Mouse (Mus musculus): Measurements from ENCODE around the gene Cenpm. TPM values are rescaled to one million over a fixed set of nuclear protein-coding genes. Genes with fewer than 3 reads are reported as not detected.

The Cenpm gene
- polyA plus RNA-seq, 1 experiment = 3.4 TPM

DNA sequence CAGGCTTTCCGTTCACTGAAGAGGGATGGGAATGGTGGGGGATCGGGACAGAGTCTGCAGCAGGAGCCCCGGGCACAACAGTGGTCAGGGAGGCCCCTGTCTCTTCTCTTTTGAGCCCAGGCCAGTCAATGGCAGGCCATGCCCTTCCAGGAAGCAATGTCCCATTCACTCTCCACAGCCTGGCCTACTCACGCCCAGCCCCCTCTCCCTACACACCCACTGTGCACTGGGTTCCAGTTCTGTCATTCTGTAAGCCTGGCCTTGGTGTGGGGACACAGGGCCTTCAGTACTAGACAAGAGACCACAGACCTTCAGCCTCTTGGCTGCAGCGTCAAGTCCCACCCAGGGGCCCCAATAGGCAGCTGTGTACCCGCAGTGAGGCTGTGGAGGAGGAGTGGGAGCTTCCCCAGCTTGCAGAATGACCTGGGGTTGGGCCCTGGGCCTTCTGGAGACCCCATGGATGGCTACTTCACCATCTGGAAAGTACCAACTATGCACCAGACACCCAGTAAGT is 14.4 kb downstream of the Cenpm start:
- Histone ChIP-seq H3K4me1 (ENCODE audit: control insufficient read depth, insufficient read depth, low read length) (no peaks in the 10 kb centered on the region), H3K4me3 (replicated peaks; ENCODE audit: extremely low read depth, low read depth, low read length) (no peak overlapping the region)
- no peak for DNase-seq
- TF ChIP-seq POLR2A (IDR thresholded peaks at IDR 0.05; ENCODE audit: borderline replicate concordance, extremely low read depth, low read depth, low read length) (no peak), CTCF (IDR thresholded peaks at IDR 0.05; ENCODE audit: insufficient read depth, low read length) (no peak)
- WGBS = 80% methylated on average over 6 of the region's 6 CpGs

DNA sequence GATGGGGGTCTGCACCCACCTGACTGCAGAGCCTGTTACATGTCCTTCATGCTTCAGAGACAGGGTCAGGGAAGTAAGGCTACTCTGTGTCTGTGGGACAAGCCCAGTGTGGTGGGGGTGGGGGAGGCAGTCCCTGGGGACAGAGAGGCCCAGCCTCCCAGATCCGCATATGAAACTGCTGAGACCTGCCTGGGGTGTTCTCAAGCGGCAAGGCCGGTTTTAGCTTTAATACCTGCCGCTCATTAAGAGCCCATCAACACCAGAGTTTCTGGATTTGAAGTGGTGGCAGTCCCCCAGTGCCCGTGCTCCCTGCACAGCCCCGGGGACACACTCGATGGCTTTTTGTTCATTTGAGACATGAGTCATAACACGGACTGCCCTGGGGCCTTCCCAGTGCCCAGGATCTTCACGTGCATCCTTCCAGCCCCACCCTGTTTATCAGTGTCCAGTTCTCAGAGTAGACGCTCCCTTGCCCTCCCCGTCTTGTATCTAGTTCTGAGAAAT is 15.0 kb downstream of the Cenpm start:
- no peak for TF ChIP-seq CTCF (IDR thresholded peaks at IDR 0.05; ENCODE audit: insufficient read depth, low read length)
- no peak for TF ChIP-seq POLR2A (IDR thresholded peaks at IDR 0.05; ENCODE audit: borderline replicate concordance, extremely low read depth, low read depth, low read length)
- no peak for DNase-seq
- WGBS = 45% methylated on average over 11 of the region's 11 CpGs
- Histone ChIP-seq H3K4me1 (ENCODE audit: control insufficient read depth, insufficient read depth, low read length) (no peaks in the 10 kb centered on the region), H3K4me3 (replicated peaks; ENCODE audit: extremely low read depth, low read depth, low read length) (no peak overlapping the region)

DNA sequence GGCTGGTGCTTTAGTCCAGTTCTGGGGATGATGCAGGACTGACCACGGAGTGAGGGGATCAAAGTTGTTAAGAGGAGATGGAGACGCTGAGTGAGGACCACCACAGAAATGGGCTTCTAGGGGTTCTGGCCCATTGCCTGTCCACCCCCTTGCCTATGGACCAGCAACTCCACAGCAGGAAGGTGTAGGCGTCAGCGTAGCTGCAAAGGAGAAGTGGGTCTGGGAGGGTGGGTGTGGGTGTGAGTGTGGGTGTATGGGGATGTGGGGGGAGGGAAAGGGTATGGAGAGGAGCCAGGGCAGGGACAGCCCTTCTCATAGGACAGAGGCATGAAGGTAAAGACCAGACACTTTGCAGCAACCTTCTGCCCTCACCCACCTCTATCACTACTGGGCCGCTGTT is 18.8 kb downstream of the Cenpm start:
- 81% methylated on average over 5 of the region's 5 CpGs for WGBS
- DNase-seq = no peak
- no peaks in the 10 kb centered on the region for H3K4me1 ChIP-seq (ENCODE audit: control insufficient read depth, insufficient read depth, low read length)
- no peak overlapping the region for H3K4me3 ChIP-seq (replicated peaks; ENCODE audit: extremely low read depth, low read depth, low read length)
- no peak for TF ChIP-seq POLR2A (IDR thresholded peaks at IDR 0.05; ENCODE audit: borderline replicate concordance, extremely low read depth, low read depth, low read length)
- TF ChIP-seq CTCF (IDR thresholded peaks at IDR 0.05; ENCODE audit: insufficient read depth, low read length) = no peak

DNA sequence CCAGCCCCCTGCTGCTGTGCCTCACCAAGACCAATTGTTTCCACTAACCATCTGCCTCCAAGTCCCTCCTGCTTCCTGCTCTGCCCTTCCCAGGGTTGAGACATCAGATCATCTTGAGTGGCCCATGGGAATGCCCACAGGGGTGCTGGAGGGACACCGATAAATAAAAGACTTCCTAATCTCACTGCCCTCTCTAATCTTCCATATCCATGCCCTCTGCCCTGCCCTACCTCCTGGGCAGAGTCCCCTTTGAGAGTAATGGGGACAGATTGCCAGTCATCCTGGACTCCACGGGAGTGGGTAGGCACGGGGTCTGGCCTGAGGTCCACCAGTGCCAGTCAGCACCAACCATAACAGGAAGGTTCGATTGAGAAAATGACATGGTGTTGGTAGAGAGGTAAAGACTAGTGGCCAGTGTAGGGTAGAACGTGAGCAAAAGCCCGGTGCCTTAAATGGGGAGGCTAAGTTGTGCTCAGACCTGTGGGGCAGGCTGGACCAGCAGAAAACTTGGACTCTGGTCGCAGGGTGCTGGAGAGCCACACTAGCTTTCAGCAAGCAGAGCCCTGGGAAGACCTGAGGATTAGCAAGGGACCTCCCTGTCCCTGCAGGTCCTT is 19.8 kb downstream of the Cenpm start:
- no peak for DNase-seq
- TF ChIP-seq POLR2A (IDR thresholded peaks at IDR 0.05; ENCODE audit: borderline replicate concordance, extremely low read depth, low read depth, low read length) (no peak), CTCF (IDR thresholded peaks at IDR 0.05; ENCODE audit: insufficient read depth, low read length) (no peak)
- Histone ChIP-seq H3K4me3 (replicated peaks; ENCODE audit: extremely low read depth, low read depth, low read length) (no peak overlapping the region), H3K4me1 (ENCODE audit: control insufficient read depth, insufficient read depth, low read length) (no peaks in the 10 kb centered on the region)
- 32% methylated on average over 7 of the region's 7 CpGs for WGBS

DNA sequence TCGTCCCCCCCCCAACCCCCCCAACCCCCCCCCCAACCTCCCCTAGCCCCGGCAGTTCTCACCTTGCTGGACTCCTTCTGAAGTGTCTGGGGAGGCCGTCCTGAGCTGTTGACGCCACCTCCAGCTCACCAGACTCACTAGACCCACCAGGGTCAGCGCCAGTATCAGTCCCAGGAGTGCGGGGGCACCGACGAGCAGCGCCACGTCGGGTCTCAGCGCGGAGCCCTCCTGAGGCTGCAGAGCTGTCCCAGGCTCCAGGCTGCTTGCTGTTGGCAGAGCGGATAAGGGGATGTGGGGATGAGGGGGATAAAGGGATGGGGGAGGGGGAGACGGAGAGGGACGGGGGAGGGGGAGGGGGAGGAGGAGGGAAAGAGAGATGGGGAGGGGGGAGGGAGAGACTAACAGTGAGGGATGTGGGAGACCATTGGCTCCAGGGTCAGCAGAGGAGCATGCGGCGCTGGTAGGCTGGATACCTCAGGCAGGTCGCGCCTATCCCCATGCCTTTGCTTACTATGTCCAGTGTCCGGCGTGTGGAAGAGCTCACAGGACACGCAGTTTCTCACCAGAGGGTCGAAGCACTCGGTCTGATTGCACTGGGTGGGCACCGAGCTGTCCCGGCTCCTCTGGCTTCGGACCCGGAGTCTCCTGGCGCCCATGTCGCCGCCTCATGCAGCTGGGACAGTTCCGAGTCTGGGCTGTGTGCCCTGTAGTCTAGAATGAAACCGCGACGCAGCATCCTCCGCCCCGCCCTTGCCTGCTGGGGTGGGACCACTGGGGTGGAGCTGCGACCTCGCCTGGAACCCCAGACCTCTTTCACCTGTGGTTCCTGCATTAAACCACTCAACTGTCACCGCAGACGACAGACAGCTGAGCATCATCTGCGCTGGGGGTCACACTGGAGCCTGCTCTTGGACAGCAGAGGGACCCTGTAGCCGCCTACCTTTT is 20.6 kb downstream of the Cenpm start, which contains the start of gene Tnfrsf13c:
Gene Tnfrsf13c (minus strand): TSS at position 713 of the 945 bp plus-strand sequence.
- TF ChIP-seq CTCF (IDR thresholded peaks at IDR 0.05; ENCODE audit: insufficient read depth, low read length) = no peak
- Histone ChIP-seq H3K4me3 (replicated peaks; ENCODE audit: extremely low read depth, low read depth, low read length) (peak within 1 kb of the TSS; percentile 51), H3K4me1 (ENCODE audit: control insufficient read depth, insufficient read depth, low read length) (no peaks in the 10 kb centered on the region)
- WGBS = 1% methylated on average over 42 of the region's 44 CpGs
- DNase-seq = no peak

DNA sequence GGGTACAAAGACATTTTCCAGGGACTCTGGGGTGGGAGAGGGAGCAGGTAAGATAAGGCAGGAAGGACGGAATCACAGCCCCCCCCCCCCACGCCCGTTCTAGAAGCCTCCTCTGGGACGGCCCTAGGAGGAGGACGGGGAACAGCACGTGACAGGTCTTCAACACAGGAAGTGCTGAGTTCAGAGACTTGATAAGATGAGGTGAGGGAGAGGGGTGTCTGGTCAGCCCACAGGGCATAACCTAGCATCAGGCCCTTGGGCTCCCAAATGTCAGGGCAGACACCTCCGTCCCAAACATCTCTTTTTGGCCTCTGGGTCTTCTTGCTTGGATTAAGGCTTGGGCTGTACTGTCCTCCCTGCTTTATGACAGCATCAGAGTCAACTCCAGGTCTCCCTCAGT is 21.3 kb downstream of the Cenpm start:
- H3K4me1 ChIP-seq (ENCODE audit: control insufficient read depth, insufficient read depth, low read length) = no peaks in the 10 kb centered on the region
- WGBS = 15% methylated on average over 7 of the region's 7 CpGs
- TF ChIP-seq POLR2A (IDR thresholded peaks at IDR 0.05; ENCODE audit: borderline replicate concordance, extremely low read depth, low read depth, low read length) (no peak), CTCF (IDR thresholded peaks at IDR 0.05; ENCODE audit: insufficient read depth, low read length) (no peak)
- DNase-seq = no peak
- no peak overlapping the region for H3K4me3 ChIP-seq (replicated peaks; ENCODE audit: extremely low read depth, low read depth, low read length)

DNA sequence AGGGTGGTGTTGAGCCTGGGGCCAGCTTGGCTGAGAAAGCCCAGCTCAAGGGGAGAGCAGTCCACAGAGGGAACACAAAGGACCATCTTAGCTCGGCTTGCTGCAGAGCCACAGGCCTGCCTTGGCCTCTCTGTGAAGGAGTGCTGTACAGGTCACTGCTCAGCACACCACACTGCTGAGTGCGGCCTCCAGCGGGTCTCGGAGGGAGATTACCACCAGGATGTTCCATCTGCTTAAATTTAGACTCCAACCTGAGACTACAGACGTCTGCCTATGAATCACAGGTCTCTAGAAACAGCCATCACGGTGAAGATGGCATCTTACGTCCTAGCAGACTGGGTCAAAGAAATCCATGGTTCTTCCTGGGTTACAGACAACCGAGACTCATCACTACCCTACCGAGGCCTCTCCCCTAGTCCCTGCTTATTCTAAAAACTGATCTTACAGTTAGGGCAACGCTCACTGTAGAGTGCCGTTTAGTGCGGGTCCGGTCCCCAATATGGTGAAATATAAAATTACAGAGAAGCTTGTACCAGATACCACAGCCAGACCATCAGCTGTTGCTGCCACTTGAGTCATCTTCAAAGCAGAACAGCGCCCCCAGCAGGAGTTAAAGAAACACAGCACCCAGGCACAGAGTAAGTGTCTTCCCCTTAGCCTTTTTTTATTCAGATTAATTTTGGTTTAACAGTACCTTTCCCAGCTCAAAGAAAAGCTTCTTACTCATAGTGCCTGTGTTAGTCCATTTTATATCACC is 23.3 kb downstream of the Cenpm start:
- TF ChIP-seq POLR2A (IDR thresholded peaks at IDR 0.05; ENCODE audit: borderline replicate concordance, extremely low read depth, low read depth, low read length) (no peak), CTCF (IDR thresholded peaks at IDR 0.05; ENCODE audit: insufficient read depth, low read length) (no peak)
- no peak overlapping the region for H3K4me3 ChIP-seq (replicated peaks; ENCODE audit: extremely low read depth, low read depth, low read length)
- no peak for DNase-seq
- 72% methylated on average over 14 of the region's 14 CpGs for WGBS
- H3K4me1 ChIP-seq (ENCODE audit: control insufficient read depth, insufficient read depth, low read length) = no peaks in the 10 kb centered on the region

DNA sequence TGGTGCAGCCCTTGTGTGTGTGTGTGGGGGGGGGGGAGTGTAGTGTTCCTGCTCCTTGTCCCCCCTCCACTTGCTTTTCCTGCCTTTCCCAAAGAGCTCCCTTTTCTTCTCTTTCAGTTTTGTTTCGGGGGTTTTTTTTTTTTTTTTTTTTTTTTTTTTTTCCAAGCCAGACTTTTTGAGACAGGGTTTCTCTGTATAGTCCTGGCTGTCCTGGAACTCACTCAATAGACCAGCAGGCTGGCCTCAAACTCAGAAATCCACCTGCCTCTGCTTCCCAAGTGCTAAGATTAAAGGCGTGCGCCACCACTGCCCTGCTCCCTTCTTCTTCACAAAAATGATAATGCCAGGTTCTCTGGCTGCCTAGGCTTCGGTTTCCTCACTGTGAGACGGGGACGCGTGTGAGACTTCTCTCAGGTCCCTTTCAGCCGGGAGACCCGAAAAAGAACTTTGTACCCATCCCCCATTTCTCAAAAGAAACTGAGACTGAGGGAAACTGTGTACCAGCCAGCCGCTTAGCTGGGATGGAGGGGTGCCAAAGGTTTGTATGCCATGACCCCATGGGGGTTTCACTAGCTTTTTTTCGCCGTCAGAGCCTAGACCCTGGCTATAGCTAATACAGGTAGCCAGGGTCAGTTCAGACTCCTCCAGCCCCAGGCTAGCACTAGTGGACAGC is 24.4 kb downstream of the Cenpm start:
- Histone ChIP-seq H3K4me3 (replicated peaks; ENCODE audit: extremely low read depth, low read depth, low read length) (no peak overlapping the region), H3K4me1 (ENCODE audit: control insufficient read depth, insufficient read depth, low read length) (no peaks in the 10 kb centered on the region)
- no peak for DNase-seq
- 72% methylated on average over 11 of the region's 12 CpGs for WGBS
- TF ChIP-seq POLR2A (IDR thresholded peaks at IDR 0.05; ENCODE audit: borderline replicate concordance, extremely low read depth, low read depth, low read length) = no peak
- TF ChIP-seq CTCF (IDR thresholded peaks at IDR 0.05; ENCODE audit: insufficient read depth, low read length) = no peak
